Mouse (Mus musculus): Measurements from ENCODE around the gene Klra17. TPM values are rescaled to one million over a fixed set of nuclear protein-coding genes. Genes with fewer than 3 reads are reported as not detected.
"Not testable (repeated sequence)": the region's sequence is repeated elsewhere in the genome, so short reads cannot be mapped to it uniquely, and the experiment has no call there.

Klra17 gene
- polyA plus RNA-seq, 1 experiment from 2014 or later = not detected

DNA sequence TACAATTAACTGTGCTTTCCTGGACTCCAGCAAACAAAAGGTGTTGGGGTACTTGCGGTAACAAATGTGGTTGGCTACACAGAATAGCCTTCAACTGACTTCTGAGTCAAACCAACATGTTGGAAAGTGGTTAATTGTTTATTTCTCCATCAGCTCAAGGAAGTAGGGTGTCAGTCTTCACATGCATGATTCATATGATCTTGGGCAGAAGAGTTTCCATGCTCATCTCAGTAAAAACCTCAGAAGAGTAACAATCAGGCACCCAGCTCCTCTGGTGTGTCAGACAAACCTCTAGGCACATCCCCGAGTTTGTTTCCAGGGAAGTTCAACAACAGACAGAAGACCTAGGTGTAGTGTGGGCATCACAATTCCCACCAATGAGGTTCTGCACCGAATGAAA is 58.7 kb downstream of the Klra17 start:
- Histone ChIP-seq H3K27me3 (replicated peaks; ENCODE audit: control insufficient read depth, insufficient read depth, low read length) (no peaks in the 10 kb centered on the region), H3K27ac (ENCODE audit: low read depth, low read length) (no peak overlapping the region), H3K4me3 (ENCODE audit: low read depth, low read length) (no peak overlapping the region), H3K9me3 (ENCODE audit: control insufficient read depth) (no peaks in the 10 kb centered on the region), H3K36me3 (ENCODE audit: control insufficient read depth, insufficient read depth) (no peaks in the 10 kb centered on the region), H3K9ac (ENCODE audit: low read depth, low read length) (no peak overlapping the region), H3K4me2 (replicated peaks; ENCODE audit: low read depth) (no peak overlapping the region), H3K4me1 (replicated peaks; ENCODE audit: control insufficient read depth, insufficient read depth, low read length) (no peaks in the 10 kb centered on the region)
- no peak for TF ChIP-seq CTCF (IDR thresholded peaks at IDR 0.05; ENCODE audit: low read depth)
- WGBS = 62% methylated on average over 3 of the region's 3 CpGs
- no peak for ATAC-seq

DNA sequence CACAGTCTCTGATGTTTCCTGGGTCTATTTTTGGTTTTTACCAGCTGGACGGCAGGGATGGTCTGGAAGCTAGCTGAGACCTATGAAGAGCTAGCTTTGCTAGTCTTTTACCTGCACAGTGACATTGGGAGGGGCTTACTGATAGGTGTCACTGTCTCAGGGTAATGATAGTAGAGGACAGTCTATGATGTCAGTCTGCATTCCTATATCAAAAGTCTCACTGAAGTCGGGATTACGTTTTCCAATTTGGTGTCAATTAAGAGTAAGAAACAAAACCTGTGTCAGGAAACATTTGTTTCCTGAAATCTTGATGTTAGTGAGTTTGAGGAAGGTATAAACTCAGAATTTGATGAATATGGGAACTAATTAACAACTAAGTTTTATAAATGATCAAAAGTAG is 92.3 kb downstream of the Klra17 start, which contains the start of gene Gm156:
Gm156 (minus strand) TSS at position 101 of the 400 bp plus-strand sequence.
- H3K4me1 ChIP-seq (replicated peaks; ENCODE audit: control insufficient read depth, insufficient read depth, low read length); H3K9me3 ChIP-seq (ENCODE audit: control insufficient read depth); H3K4me3 ChIP-seq (ENCODE audit: low read depth, low read length); H3K4me2 ChIP-seq (replicated peaks; ENCODE audit: low read depth); H3K27ac ChIP-seq (ENCODE audit: low read depth, low read length); H3K9ac ChIP-seq (ENCODE audit: low read depth, low read length); H3K36me3 ChIP-seq (ENCODE audit: control insufficient read depth, insufficient read depth); H3K27me3 ChIP-seq (replicated peaks; ENCODE audit: control insufficient read depth, insufficient read depth, low read length); ATAC-seq: not testable (repeated sequence)
- 86% methylated on average over 3 of the region's 3 CpGs for WGBS

Other genes starting within 250 kb of the Klra17 start
- gene Klrc3, start 233.3 kb downstream of the Klra17 start, polyA plus RNA-seq (2015; fragmentation: Nextera tagmentation; extraction: Ambion mirVana) = not detected in 2 replicates
- 0.20 TPM in 1 of 2 replicates, not detected in the other for gene Klrc2, start 216.0 kb downstream of the Klra17 start, polyA plus RNA-seq (2015; fragmentation: Nextera tagmentation; extraction: Ambion mirVana)
- 0.09 and 0.29 TPM in 2 replicates for gene Klrc1, start 197.7 kb downstream of the Klra17 start, polyA plus RNA-seq (2015; fragmentation: Nextera tagmentation; extraction: Ambion mirVana)
- not detected in 2 replicates for gene Klri1, start 159.5 kb downstream of the Klra17 start, polyA plus RNA-seq (2015; fragmentation: Nextera tagmentation; extraction: Ambion mirVana)
- 0.04 and 0.05 TPM in 2 replicates for gene Klri2, start 136.2 kb downstream of the Klra17 start, polyA plus RNA-seq (2015; fragmentation: Nextera tagmentation; extraction: Ambion mirVana)
- not detected in 2 replicates for gene Gm156, start 92.4 kb downstream of the Klra17 start, polyA plus RNA-seq (2015; fragmentation: Nextera tagmentation; extraction: Ambion mirVana)
- gene Gm17631, start 14.0 kb downstream of the Klra17 start, polyA plus RNA-seq (2015; fragmentation: Nextera tagmentation; extraction: Ambion mirVana) = not detected in 2 replicates
- gene Klra5, start 41.0 kb upstream of the Klra17 start, polyA plus RNA-seq (2015; fragmentation: Nextera tagmentation; extraction: Ambion mirVana) = 0.48 TPM in 1 of 2 replicates, not detected in the other
- not detected in 2 replicates for gene Klra6, start 150.3 kb upstream of the Klra17 start, polyA plus RNA-seq (2015; fragmentation: Nextera tagmentation; extraction: Ambion mirVana)
- gene Klra4, start 190.6 kb upstream of the Klra17 start, polyA plus RNA-seq (2015; fragmentation: Nextera tagmentation; extraction: Ambion mirVana) = not detected in 2 replicates

Data from intestine, postnatal 0 days (tissue).